Mouse (Mus musculus) spleen, adult 2 months (tissue): ENCODE measurements at regions not wholly inside any gene's neighbourhood (a gene's known extent, or its start where the extent isn't known, plus 50 kb on each side); places are given as distances from the start of the nearest gene placed in this dataset.
A peak's percentile ranks its signal among the peaks of the same experiment; 100 is the strongest.

ENCODE experiments used
- DNase-seq, 2 experiments: peaks; one replicate each; pipeline versions ENCODE4 v3.0.0 to v3.0.0-alpha.2; 2012 to 2021; ENCODE audit warnings: low spot score in 2 of 2, low read depth in 1 of 2
- H3K27ac ChIP-seq: fragments of 200-500 bp; 2 replicates; pipeline ENCODE4 v1.5.1; 2012; ENCODE audit warnings: low read length, inconsistent platforms; ENCODE audit not compliant: insufficient read depth
- H3K27me3 ChIP-seq: fragments of 200-500 bp; 2 replicates; pipeline ENCODE4 v1.6.1; 2012; ENCODE audit warnings: mild to moderate bottlenecking, moderate library complexity, low read length, inconsistent platforms; ENCODE audit not compliant: control insufficient read depth, insufficient read depth
- H3K36me3 ChIP-seq: fragments of 200-500 bp; 2 replicates; pipeline ENCODE4 v1.6.1; 2012; ENCODE audit warnings: mild to moderate bottlenecking, low read length, inconsistent platforms; ENCODE audit not compliant: control insufficient read depth, insufficient read depth
- H3K4me1 ChIP-seq: fragments of 200-500 bp; 2 replicates; pipeline ENCODE4 v1.6.1; 2011; ENCODE audit warnings: inconsistent platforms; ENCODE audit not compliant: control insufficient read depth, insufficient read depth, insufficient read length
- H3K4me3 ChIP-seq: fragments of 200-500 bp; 2 replicates; pipeline ENCODE4 v1.5.1; 2011; ENCODE audit warnings: mild to moderate bottlenecking, inconsistent platforms; ENCODE audit not compliant: insufficient read depth, insufficient read length; ENCODE audit errors: extremely low read depth
- CTCF ChIP-seq: fragments of 200-500 bp; IDR thresholded peaks from 2 replicates; pipeline ENCODE4 v1.5.1; 2011; ENCODE audit warnings: mild to moderate bottlenecking, inconsistent platforms; ENCODE audit not compliant: insufficient read depth, insufficient read length, insufficient replicate concordance; ENCODE audit errors: extremely low read depth
- POLR2A ChIP-seq: fragments of 200-500 bp; IDR thresholded peaks from 2 replicates; pipeline ENCODE4 v1.6.1; 2011; ENCODE audit warnings: low read depth, low read length, inconsistent platforms
- WGBS: fragments of 180-500 bp; shearing (Covaris S2); methylation state at CpG from one replicate; pipeline ENCODE4 v1.1.7; 2018; 5-methylcytosine and 5-hydroxymethylcytosine counted together

DNA sequence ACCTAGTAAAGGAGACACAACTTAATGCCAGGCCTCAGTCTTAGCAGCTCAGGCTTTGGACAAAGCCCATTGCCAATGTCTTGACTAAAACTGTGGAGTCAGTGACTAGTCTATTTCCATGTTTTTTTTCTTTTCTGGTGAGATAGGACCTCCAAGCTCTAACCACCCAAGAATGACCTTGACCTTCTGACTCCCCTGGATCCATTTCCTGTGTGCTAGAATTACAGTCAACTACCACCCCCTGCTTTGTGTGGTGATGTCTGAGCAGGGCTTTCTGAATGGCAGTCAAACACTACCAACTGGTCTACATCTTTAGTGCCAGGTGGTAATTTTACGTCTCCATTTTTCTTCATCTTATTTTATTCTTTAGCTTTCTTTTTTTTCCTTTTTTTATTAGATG, 51.3 kb upstream of the Rnf138rt1 start:
- H3K27ac ChIP-seq = no peak overlapping the region
- DNase-seq = no peak
- no peaks in the 10 kb centered on the region for H3K27me3 ChIP-seq
- H3K36me3 ChIP-seq = no peaks in the 10 kb centered on the region
- no peak overlapping the region for H3K4me3 ChIP-seq
- TF ChIP-seq CTCF = no peak
- no peaks in the 10 kb centered on the region for H3K4me1 ChIP-seq
- 92% methylated on average over 1 of the region's 1 CpGs for WGBS

DNA sequence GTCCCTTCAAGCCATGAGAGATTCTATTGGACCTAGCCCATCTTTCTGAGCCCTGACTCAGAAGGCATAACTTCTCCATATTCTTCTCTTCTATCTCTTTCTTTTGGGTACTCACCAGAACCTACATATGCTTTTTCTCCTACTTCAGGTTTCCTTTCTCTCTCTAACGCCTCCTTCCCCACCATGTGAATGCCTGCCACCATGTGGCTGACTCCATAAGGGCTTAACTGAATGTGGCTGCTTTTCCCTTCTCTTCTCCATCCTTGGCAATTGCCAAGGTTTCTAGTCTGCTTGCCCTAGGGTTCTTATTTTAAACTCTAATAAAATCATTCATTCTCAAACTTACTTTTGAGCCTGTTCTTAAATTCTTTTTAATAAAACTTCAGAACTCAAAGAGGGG, 53.7 kb upstream of the Rnf138rt1 start:
- Histone ChIP-seq H3K36me3 (no peaks in the 10 kb centered on the region), H3K4me3 (no peak overlapping the region), H3K4me1 (no peaks in the 10 kb centered on the region), H3K27ac (no peak overlapping the region), H3K27me3 (no peaks in the 10 kb centered on the region)
- DNase-seq = no peak
- WGBS = 31% methylated on average over 1 of the region's 1 CpGs
- TF ChIP-seq CTCF (no peak), POLR2A (no peak)

DNA sequence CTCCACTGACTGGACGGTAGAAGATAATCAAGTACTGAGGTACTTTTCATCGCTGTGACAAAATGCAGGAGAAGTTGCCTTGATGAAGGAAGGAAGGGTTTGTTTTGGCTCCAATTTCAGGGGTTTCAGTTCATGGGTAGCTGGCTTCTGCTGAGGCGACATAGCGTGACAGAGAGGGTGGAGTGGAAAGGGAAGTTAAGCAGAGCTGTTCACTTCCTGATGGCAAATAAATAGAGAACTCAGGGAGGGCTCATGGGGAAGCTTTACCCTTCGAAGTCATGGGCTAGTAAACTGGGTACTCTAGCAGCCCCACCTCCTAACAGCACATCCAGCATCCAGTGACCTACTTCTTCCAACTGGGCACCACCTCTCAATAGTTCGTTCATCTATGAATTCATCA, 61.2 kb upstream of the Rnf138rt1 start:
- WGBS = 59% methylated on average over 6 of the region's 6 CpGs
- Histone ChIP-seq H3K4me1 (no peaks in the 10 kb centered on the region), H3K27ac (no peak overlapping the region), H3K27me3 (no peaks in the 10 kb centered on the region), H3K36me3 (no peaks in the 10 kb centered on the region), H3K4me3 (no peak overlapping the region)
- TF ChIP-seq CTCF (no peak), POLR2A (no peak)
- DNase-seq = peak in 1 of 2 experiments; percentile 7

DNA sequence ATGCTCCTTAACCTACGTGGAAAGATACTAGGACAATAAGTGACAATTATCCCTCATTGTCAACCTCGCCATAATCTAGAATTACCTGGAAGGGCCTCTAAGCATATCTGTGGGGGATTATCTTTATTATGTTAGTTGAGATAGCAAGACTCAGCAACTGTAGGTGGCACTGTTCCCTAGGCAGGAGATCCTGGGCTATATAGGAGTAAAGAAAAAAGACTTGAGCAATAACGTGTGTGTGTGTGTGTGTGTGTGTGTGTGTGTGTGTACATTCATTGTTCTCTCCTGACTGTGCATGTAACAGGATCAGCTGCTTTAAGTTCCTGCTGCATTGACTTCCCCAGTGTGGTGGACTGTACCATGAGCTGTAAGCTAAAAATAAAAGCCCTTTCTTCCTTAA, 66.3 kb upstream of the Rnf138rt1 start:
- Histone ChIP-seq H3K4me3 (no peak overlapping the region), H3K27ac (no peak overlapping the region), H3K36me3 (no peaks in the 10 kb centered on the region), H3K4me1 (no peaks in the 10 kb centered on the region), H3K27me3 (no peaks in the 10 kb centered on the region)
- DNase-seq = peak; percentile 5
- no peak for TF ChIP-seq CTCF
- TF ChIP-seq POLR2A = no peak
- 49% methylated on average over 3 of the region's 3 CpGs for WGBS

DNA sequence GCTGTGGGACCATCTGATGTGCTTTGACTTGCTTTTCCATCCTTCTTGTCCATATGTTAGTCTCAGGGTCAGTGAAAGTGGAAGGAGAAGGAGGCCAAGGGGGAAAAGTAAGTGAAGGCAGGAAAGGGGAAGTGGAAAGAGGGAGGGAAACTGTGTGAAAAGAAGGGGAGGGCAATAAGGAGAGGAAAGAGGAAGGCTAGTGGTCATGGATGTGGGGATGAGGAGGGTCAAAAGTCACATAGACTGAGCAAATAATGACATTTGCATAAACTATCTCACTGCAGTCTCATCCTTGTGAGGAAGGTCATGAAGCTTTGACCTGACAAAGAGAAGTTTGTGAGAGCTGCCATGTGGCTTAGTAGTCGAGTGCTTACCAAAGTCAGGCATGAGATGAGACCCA, 63.4 kb upstream of the Ap1s2 start:
- Histone ChIP-seq H3K4me1 (no peaks in the 10 kb centered on the region), H3K27ac (no peak overlapping the region), H3K4me3 (no peak overlapping the region), H3K27me3 (no peaks in the 10 kb centered on the region), H3K36me3 (no peaks in the 10 kb centered on the region)
- DNase-seq = no peak
- TF ChIP-seq CTCF (no peak), POLR2A (no peak)
- WGBS = 57% methylated on average over 1 of the region's 1 CpGs

DNA sequence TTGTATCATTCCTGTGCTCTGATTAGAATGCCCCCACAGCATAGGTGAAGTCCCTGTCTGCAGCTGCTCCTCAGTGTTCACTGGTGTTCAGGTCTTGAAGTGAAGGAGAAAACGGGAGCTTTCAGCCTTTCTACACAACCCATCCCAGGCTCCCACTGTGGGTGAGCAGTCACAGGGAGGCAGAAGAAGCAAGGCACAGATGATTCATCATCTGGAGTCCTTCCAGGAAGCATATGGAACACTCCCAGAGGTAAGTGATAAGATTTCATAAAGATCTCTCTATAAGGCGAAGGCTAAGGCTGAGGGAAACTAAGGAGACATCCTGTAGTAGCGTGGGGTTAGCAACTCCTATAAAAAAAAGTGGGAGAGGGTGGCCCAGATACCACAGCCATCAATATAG, 61.9 kb upstream of the Ap1s2 start:
- Histone ChIP-seq H3K4me3 (no peak overlapping the region), H3K4me1 (no peaks in the 10 kb centered on the region), H3K36me3 (no peaks in the 10 kb centered on the region), H3K27me3 (no peaks in the 10 kb centered on the region), H3K27ac (no peak overlapping the region)
- TF ChIP-seq POLR2A (no peak), CTCF (no peak)
- whole genome bisulfite sequencing = 83% methylated on average over 3 of the region's 3 CpGs
- DNase-seq = no peak

DNA sequence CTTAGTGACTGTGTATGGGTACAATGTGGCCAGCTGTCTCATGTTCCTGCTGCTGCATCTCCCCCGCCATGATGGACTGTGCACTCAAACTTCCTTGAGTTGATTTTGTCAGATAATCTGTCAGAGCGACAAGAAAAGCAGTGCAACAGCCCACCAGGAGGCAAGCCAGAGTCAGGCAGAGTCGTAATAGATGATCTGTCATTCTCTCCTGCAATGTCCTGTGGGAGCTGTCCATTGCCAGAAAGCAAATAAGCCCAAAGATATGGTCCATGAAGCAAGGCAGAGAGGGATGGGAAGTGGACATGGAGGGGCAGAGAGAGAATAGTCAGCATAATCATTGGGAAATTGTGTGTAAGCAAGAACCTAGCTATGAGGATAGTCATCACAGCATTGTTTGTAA, 61.2 kb upstream of the Ap1s2 start:
- H3K27me3 ChIP-seq = no peaks in the 10 kb centered on the region
- H3K27ac ChIP-seq = no peak overlapping the region
- no peak for DNase-seq
- TF ChIP-seq CTCF = no peak
- no peak for TF ChIP-seq POLR2A
- no peaks in the 10 kb centered on the region for H3K36me3 ChIP-seq
- WGBS = 81% methylated on average over 3 of the region's 3 CpGs
- no peak overlapping the region for H3K4me3 ChIP-seq
- H3K4me1 ChIP-seq = no peaks in the 10 kb centered on the region
